Mouse (Mus musculus) c-Kit-negative CD71-positive TER-119-positive erythroid progenitor cells, embryonic 14.5 days (primary cell): ENCODE data around the gene Gm33815.
"Not testable (repeated sequence)": the region's sequence is repeated elsewhere in the genome, so short reads cannot be mapped to it uniquely, and the experiment has no call there.

Experiments
- DNase-seq: peaks from one replicate; pipeline ENCODE4 v3.0.0-alpha.2; 2013; ENCODE audit warnings: low read depth, low spot score

Gm33815 gene

GRCm38 (mm10) chrY:69320832-69321231 is at the start of gene Gm33815:
Gene Gm33815, plus strand, starts transcription at chrY:69321132.
- DNase-seq, result not testable (repeated sequence)
